1 mouse cellular context compared by ENCODE assay signal in the genomic region with DNA sequence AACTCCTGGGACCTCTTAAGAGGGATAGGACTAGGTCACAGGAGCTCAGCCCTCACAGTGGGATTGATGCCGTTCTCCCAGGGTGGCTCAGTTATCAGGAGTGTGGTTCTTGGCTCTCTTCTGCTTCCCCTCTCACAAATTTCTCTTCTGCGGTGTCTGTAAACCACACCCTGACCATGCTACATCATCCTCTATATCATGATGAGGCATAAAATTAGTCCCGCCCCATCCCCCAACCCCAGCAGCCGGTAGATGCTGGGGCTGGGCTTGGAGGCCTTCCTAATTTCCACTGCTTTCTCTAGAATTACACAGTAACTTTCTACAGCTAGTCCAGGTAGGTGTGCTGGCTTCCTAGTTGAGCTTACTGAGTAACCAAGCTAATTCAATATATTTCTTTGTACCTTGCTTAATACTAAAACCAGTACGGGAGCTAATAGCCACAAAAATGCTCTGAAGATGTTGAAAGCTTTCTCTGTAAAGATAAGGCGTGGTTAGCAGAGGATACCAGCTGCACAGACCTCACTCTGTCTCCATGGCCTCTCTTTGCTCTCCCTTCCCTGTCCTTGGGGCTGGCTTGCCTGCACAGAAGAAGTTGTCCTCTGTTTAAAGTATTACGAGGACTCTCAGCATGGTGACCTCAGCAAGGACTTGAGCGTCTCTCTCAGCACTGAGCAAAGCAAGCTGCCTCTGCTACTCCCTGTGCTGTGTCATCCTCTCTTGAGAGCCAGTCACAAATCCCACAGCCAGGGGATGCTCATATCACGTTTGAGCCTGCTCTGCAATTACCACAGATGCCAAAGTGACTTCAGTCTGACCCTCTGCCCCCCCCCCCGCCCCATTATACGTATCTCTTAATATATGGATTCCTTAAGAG.
A peak's percentile ranks its signal among the peaks of the same experiment; 100 is the strongest.
TF ChIP-seq lines count a peak whose summit lies in the region.

No protein-coding gene starts in this region.

TF ChIP-seq in MEL, 35 proteins besides CTCF, POLR2A, EP300 and RAD21 (continued from another document):
- TF ChIP-seq USF1 (IDR thresholded peaks at IDR 0.05; ENCODE audit: low read depth, low read length) (no peak), MAZ (IDR thresholded peaks at IDR 0.05; ENCODE audit: low read depth, low read length) (peak; percentile 24; the same call in 1 of the 2 replicates), BHLHE40 (IDR thresholded peaks at IDR 0.05; ENCODE audit: borderline replicate concordance, low read depth, low read length) (no peak)
